ENCODE assay signal across 10 mouse cellular contexts in the genomic region with DNA sequence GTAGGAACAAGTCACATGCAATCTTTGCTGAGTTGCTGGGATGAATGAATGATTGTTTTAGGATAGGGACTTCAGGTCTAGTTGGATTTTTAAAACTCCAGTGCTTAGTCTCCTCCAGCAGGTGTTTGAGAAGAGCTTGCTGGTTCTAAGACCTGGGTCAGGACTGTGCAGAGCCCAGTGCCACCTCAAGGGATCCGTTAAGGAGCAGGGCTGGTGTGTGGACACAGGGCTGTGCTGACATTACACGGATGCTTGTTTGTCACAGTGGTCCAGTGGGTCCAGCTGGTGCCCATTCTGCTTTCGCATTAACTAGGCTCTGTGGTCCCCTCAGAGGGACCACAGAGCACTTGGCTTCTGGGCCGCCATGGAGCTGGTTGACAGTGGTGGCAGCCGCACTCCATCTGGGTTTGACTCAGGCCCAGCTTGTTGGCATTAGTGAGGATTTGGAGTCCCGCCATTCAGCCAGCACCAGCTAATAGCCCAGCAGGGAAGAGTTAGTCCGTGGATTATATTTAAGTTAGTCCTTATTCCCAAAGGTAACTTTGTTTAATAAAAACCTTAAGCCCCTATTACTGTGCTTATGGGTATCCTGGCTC. TPM values are rescaled to one million over a fixed set of nuclear protein-coding genes. Genes with fewer than 3 reads are reported as not detected.
DNase-seq lines count a peak whose midpoint lies in the region; ATAC-seq and TF ChIP-seq lines count a peak whose summit lies in the region.
"Had no signal": no experiment of that assay in that cellular context is flagged by ENCODE, and none has a peak within 500 bp of the region (broad histone marks: within the 10 kb centered on the region; RNA-seq: fewer than 3 reads in every experiment).

No protein-coding gene starts in this region.

- no peaks in the 10 kb centered on the region for H3K27me3 ChIP-seq in hindbrain, embryonic 11.5 days (ENCODE audit: control insufficient read depth, insufficient read depth, low read length)
- peaks cover 11% of the 10 kb centered on the region for H3K27me3 ChIP-seq in midbrain, embryonic 13.5 days
- H3K27me3 ChIP-seq in heart, embryonic 10.5 days (ENCODE audit: insufficient read depth, poor library complexity, severe bottlenecking) = no peaks in the 10 kb centered on the region

- H3K36me3 ChIP-seq in hindbrain, embryonic 11.5 days (ENCODE audit: control insufficient read depth, insufficient read depth, low read length) = no peaks in the 10 kb centered on the region
- no peaks in the 10 kb centered on the region for H3K36me3 ChIP-seq in midbrain, embryonic 13.5 days
- H3K36me3 ChIP-seq in heart, embryonic 10.5 days = no peaks in the 10 kb centered on the region

- DNase-seq in gastrocnemius, adult 2 months = peak; percentile 66
- DNase-seq in gastrocnemius, adult 8-10 months (ENCODE audit: low spot score in 2 of 2) = no peak
- DNase-seq in hindbrain, embryonic 11.5 days (ENCODE audit: low spot score) = no peak
- DNase-seq in heart, adult 9 months (ENCODE audit: low spot score in 2 of 2) = no peak
- no peak for DNase-seq in heart, embryonic 10.5 days (ENCODE audit: low spot score)
- DNase-seq in cerebellum, adult 18-20 months = no peak
- DNase-seq: liver had no signal

- no peak overlapping the region for H3K4me3 ChIP-seq in gastrocnemius, adult 2 months
- H3K4me3 ChIP-seq in brown adipose tissue, adult 24 weeks (ENCODE audit: insufficient read depth, low read depth, low read length) = no peak overlapping the region
- H3K4me3 ChIP-seq in hindbrain, embryonic 11.5 days (ENCODE audit: low read depth, low read length) = no peak overlapping the region
- no peak overlapping the region for H3K4me3 ChIP-seq in midbrain, embryonic 13.5 days (replicated peaks)
- no peak overlapping the region for H3K4me3 ChIP-seq in heart, embryonic 10.5 days
- H3K4me3 ChIP-seq: myocyte had no signal

- H3K4me2 ChIP-seq in hindbrain, embryonic 11.5 days (replicated peaks; ENCODE audit: low read depth, low read length) = no peak overlapping the region
- H3K4me2 ChIP-seq in midbrain, embryonic 13.5 days (replicated peaks) = no peak overlapping the region

- H3K9me3 ChIP-seq in hindbrain, embryonic 11.5 days (ENCODE audit: control insufficient read depth, low read length) = no peaks in the 10 kb centered on the region
- H3K9me3 ChIP-seq in midbrain, embryonic 13.5 days = no peaks in the 10 kb centered on the region
- H3K9me3 ChIP-seq in heart, embryonic 10.5 days = no peaks in the 10 kb centered on the region

- WGBS in hindbrain, embryonic 11.5 days = 56% methylated on average over 7 of the region's 7 CpGs
- WGBS in midbrain, embryonic 13.5 days = 31% methylated on average over 7 of the region's 7 CpGs
- 78% methylated on average over 7 of the region's 7 CpGs for WGBS in heart, embryonic 10.5 days

- ATAC-seq in hindbrain, embryonic 11.5 days (ENCODE audit: low FRiP score) = peak; percentile 69; the same call in 1 of the 2 replicates
- ATAC-seq in midbrain, embryonic 13.5 days = peak; percentile 77

- peaks cover 11% of the 10 kb centered on the region; the same call in 1 of the 2 replicates for H3K4me1 ChIP-seq in brown adipose tissue, adult 24 weeks (ENCODE audit: control insufficient read depth, insufficient read depth, insufficient read length, low read length)
- peaks cover 13% of the 10 kb centered on the region for H3K4me1 ChIP-seq in hindbrain, embryonic 11.5 days (replicated peaks; ENCODE audit: control insufficient read depth, insufficient read depth, low read length)
- peaks cover 73% of the 10 kb centered on the region for H3K4me1 ChIP-seq in midbrain, embryonic 13.5 days (replicated peaks)
- H3K4me1 ChIP-seq in heart, embryonic 10.5 days = peaks cover 10% of the 10 kb centered on the region

- no peak overlapping the region for H3K9ac ChIP-seq in hindbrain, embryonic 11.5 days (ENCODE audit: low read depth, low read length)
- H3K9ac ChIP-seq in midbrain, embryonic 13.5 days (replicated peaks) = no peak overlapping the region

- H3K27ac ChIP-seq in gastrocnemius, adult 2 months = no peak overlapping the region
- H3K27ac ChIP-seq in brown adipose tissue, adult 24 weeks (replicated peaks; ENCODE audit: low read depth, low read length) = peak overlapping the region; percentile 15; the same call in 1 of the 2 replicates
- 0 out of 2 replicates have a peak overlapping the region, but pooled peaks have one; percentile 39 for H3K27ac ChIP-seq in hindbrain, embryonic 11.5 days (ENCODE audit: low read depth, low read length)
- peak overlapping the region; percentile 70 for H3K27ac ChIP-seq in midbrain, embryonic 13.5 days
- H3K27ac ChIP-seq in heart, embryonic 10.5 days = no peak overlapping the region

- intact Hi-C loops in gastrocnemius, adult 2 months (cut with DNase I) = no loop called here

- no peak for TF ChIP-seq CTCF in gastrocnemius, adult 2 months (IDR thresholded peaks at IDR 0.05)

RNA-seq across cellular contexts. Expression of gene Wars, which starts 22.6 kb away (rescaled TPM):
- 10 to 100 TPM; 28.4 to 29.1 TPM for total RNA-seq in gastrocnemius, adult 2 months (2021)
- 10 to 100 TPM; 26.4 to 28.7 (median 28.0) TPM for total RNA-seq in gastrocnemius, adult 8-10 months (2022)
- polyA plus RNA-seq in brown adipose tissue, adult 24 weeks (2012; ENCODE audit: insufficient read depth, insufficient read length, missing spikeins) = 26.0 and 32.0 TPM in 2 replicates
- polyA plus RNA-seq in hindbrain, embryonic 11.5 days (2014; fragmentation: Nextera tagmentation; extraction: Ambion mirVana) = 112 and 119 TPM in 2 replicates
- polyA plus RNA-seq in midbrain, embryonic 13.5 days (2015; fragmentation: Nextera tagmentation; extraction: Ambion mirVana) = 107 and 108 TPM in 2 replicates
- 96.2 and 103 TPM in 2 replicates for polyA plus RNA-seq in heart, embryonic 10.5 days (2016; fragmentation: Nextera tagmentation; extraction: Ambion mirVana)

RNA-seq across cellular contexts. Expression of gene Wdr25, which starts 23.1 kb away (rescaled TPM):
- total RNA-seq in gastrocnemius, adult 2 months (2021) = 1 to 10 TPM; 2.5 to 5.3 TPM
- total RNA-seq in gastrocnemius, adult 8-10 months (2022) = 1 to 10 TPM; 3.7 to 4.8 (median 4.6) TPM
- 1.9 and 2.4 TPM in 2 replicates for polyA plus RNA-seq in brown adipose tissue, adult 24 weeks (2012; ENCODE audit: insufficient read depth, insufficient read length, missing spikeins)
- 3.5 and 5.4 TPM in 2 replicates for polyA plus RNA-seq in hindbrain, embryonic 11.5 days (2014; fragmentation: Nextera tagmentation; extraction: Ambion mirVana)
- polyA plus RNA-seq in midbrain, embryonic 13.5 days (2015; fragmentation: Nextera tagmentation; extraction: Ambion mirVana) = 6.2 and 9.1 TPM in 2 replicates
- 7.1 and 8.4 TPM in 2 replicates for polyA plus RNA-seq in heart, embryonic 10.5 days (2016; fragmentation: Nextera tagmentation; extraction: Ambion mirVana)

Comparison
In these comparisons a context has a peak if more than half of its experiments do, and no peak if none do; other contexts are left out.
1. H3K27ac ChIP-seq: peak in brown adipose tissue, adult 24 weeks (single experiment), hindbrain, embryonic 11.5 days (single experiment) and midbrain, embryonic 13.5 days (single experiment); none in gastrocnemius, adult 2 months (single experiment) and heart, embryonic 10.5 days (single experiment).